Mouse (Mus musculus) C2C12 (cell line): ENCODE data around the gene Gprc5d.

ENCODE experiments used
- CEBPB ChIP-seq: IDR thresholded peaks from one replicate; pipeline ENCODE4 v1.6.1; 2011; ENCODE audit warnings: low read depth, mild to moderate bottlenecking, control low read depth, moderate library complexity
- CTCF ChIP-seq: IDR thresholded peaks from one replicate; pipeline ENCODE4 v1.5.1; 2011; ENCODE audit not compliant: control insufficient read depth, insufficient read depth, insufficient read length
- MAX ChIP-seq: IDR thresholded peaks from one replicate; pipeline ENCODE4 v1.6.1; 2011; ENCODE audit warnings: mild to moderate bottlenecking, control low read depth
- MYOD1 ChIP-seq: IDR thresholded peaks from one replicate; pipeline ENCODE4 v1.6.1; 2011; ENCODE audit warnings: low read depth; ENCODE audit not compliant: control insufficient read depth, insufficient read length
- MYOG ChIP-seq: IDR thresholded peaks from one replicate; pipeline ENCODE4 v1.6.1; 2011; ENCODE audit not compliant: control insufficient read depth, insufficient read length; ENCODE audit errors: extremely low read depth
- USF1 ChIP-seq: IDR thresholded peaks from one replicate; pipeline ENCODE4 v1.6.1; 2011; ENCODE audit warnings: low read depth, mild to moderate bottlenecking, control low read depth, moderate library complexity

DNA sequence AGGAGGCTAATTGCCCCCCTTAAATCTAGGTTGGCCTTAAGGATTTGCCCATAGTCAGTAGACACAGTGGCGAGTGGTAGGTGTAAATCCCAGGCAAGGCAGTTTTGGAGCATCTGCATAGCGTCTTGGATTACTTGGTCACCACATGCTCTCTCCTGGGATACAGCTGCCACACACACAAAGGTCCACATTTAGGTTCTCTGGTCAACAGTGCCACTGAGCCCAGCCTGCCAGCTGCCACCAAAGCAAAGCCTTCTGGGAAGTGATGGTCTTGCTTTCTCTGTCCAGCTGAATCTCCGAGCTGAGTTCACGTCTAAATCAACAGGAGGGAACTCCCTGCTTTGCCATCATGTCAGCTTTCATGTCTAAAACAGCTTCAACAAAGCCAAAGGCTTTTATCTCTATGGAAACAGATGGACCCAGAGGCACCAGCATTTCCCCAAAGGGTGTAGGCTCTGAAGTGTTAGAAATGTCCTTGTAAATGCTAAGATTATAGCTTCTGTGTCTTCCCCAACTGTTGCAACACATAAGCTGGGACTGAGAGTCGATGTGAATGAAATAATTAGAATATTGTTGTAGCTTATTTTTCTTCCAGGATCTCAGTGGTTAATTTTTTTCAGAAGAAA is 6.8 kb upstream of the Gprc5d start:
- TF ChIP-seq CTCF (no peak), MYOD1 (no peak), MAX (no peak), CEBPB (no peak), MYOG (no peak), USF1 (no peak)
